Mouse (Mus musculus) limb, embryonic 14.5 days (tissue): Measurements from ENCODE around the gene Tmsb15l. TPM values are rescaled to one million over a fixed set of nuclear protein-coding genes. Genes with fewer than 3 reads are reported as not detected.
"Not testable (repeated sequence)": the region's sequence is repeated elsewhere in the genome, so short reads cannot be mapped to it uniquely, and the experiment has no call there.

Source experiments
- ATAC-seq: fragments of 200-750 bp; cut with Nextera tagmentation; 2 replicates; pipeline ENCODE4 v1.8.0; 2017; ENCODE audit warnings: low read depth, moderate number of reproducible peaks, moderate TSS enrichment; ENCODE audit not compliant: low FRiP score
- DNase-seq: peaks from one replicate; pipeline ENCODE4 v3.0.0-alpha.2; 2015; ENCODE audit warnings: low spot score
- H3K27ac ChIP-seq: fragments of 300-500 bp; sonication (generic); replicated peaks from 2 replicates; pipeline ENCODE4 v1.5.1; 2014; ENCODE audit warnings: low read depth, mild to moderate bottlenecking, low read length, moderate library complexity, mixed read lengths
- H3K27me3 ChIP-seq: fragments of 300-500 bp; sonication (generic); 2 replicates; pipeline ENCODE4 v1.6.1; 2014; ENCODE audit warnings: low read length, mixed read lengths; ENCODE audit not compliant: control insufficient read depth, insufficient read depth
- H3K36me3 ChIP-seq: fragments of 300-500 bp; sonication (generic); 2 replicates; pipeline ENCODE4 v1.6.1; 2014; ENCODE audit warnings: mild to moderate bottlenecking, low read length, moderate library complexity, mixed read lengths; ENCODE audit not compliant: control insufficient read depth, insufficient read depth
- H3K4me1 ChIP-seq: fragments of 300-500 bp; sonication (generic); 2 replicates; pipeline ENCODE4 v1.6.1; 2014; ENCODE audit warnings: antibody characterized with exemption, low read length, mixed read lengths; ENCODE audit not compliant: control insufficient read depth, insufficient read depth
- H3K4me2 ChIP-seq: fragments of 300-500 bp; sonication (generic); replicated peaks from 2 replicates; pipeline ENCODE4 v1.6.1; 2014; ENCODE audit warnings: low read depth, mild to moderate bottlenecking, low read length, moderate library complexity; ENCODE audit not compliant: severe bottlenecking
- H3K4me3 ChIP-seq: fragments of 300-500 bp; sonication (generic); replicated peaks from 2 replicates; pipeline ENCODE4 v1.5.1; 2014; ENCODE audit warnings: low read length
- H3K9ac ChIP-seq: fragments of 300-500 bp; sonication (generic); 2 replicates; pipeline ENCODE4 v1.6.1; 2014; ENCODE audit warnings: mild to moderate bottlenecking, low read depth, low read length, moderate library complexity; ENCODE audit not compliant: severe bottlenecking
- H3K9me3 ChIP-seq: fragments of 300-500 bp; sonication (generic); 2 replicates; pipeline ENCODE4 v1.6.1; 2016; ENCODE audit warnings: low read length; ENCODE audit not compliant: control insufficient read depth
- POLR2A ChIP-seq: fragments of 200-500 bp; IDR thresholded peaks from 2 replicates; pipeline ENCODE4 v1.8.0; 2012; ENCODE audit warnings: inconsistent platforms, mild to moderate bottlenecking, moderate library complexity, borderline replicate concordance; ENCODE audit not compliant: insufficient read depth, insufficient read length; ENCODE audit errors: extremely low read depth
- WGBS: fragments of 180-500 bp; shearing (Covaris S2); extraction: QIAGEN DNeasy Blood & Tissue Kit; methylation state at CpG from one replicate; pipeline ENCODE4 v1.1.7; 2014; 5-methylcytosine and 5-hydroxymethylcytosine counted together
- polyA plus RNA-seq, 2 experiments: library from polyadenylated mRNA; depleted of rRNA in 1 of 2; stranded (reverse) in 1 of 2; unstranded in 1 of 2; fragments of >200 nt; fragmentation: Nextera tagmentation in 1 of 2; extraction: Ambion mirVana in 1 of 2; gene quantifications; 2 replicates each; pipeline versions ENCODE4 v1.2.1 to v1.2.3; 2012 to 2014

Gene Tmsb15l
- polyA plus RNA-seq, 2 experiments = 6.6 to 8.3 TPM

GRCm38 (mm10) chrX:136978616-136979015 lies 1.9 kb upstream of the Tmsb15l start:
- no peak for DNase-seq
- H3K4me1 ChIP-seq = no peaks in the 10 kb centered on the region

DNA sequence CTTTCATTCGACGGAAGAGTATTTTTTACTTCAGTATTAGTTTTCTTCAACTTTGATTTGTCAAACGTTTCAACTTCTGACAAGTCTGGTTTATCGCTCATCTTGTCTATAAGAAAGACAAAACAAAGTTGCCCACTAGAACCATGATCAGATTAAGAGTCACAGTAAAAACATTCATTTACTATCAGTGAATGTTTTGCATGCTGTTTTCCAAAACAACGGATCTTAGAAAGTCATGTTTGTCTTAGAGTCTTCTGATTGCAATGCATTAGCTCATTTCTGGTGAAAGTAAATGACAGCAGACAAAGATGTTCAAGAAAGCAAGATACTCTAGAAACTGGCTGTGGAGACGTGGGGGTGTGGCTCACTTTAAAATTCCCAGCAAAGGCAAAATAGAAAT lies 1.3 kb downstream of the Tmsb15l start, which contains the start of gene Tmsb15b2:
TSS of gene Tmsb15b2 (minus strand) at position 101 of the 400 bp plus-strand sequence.
- H3K9me3 ChIP-seq, H3K4me1 ChIP-seq, ATAC-seq, H3K36me3 ChIP-seq, H3K27me3 ChIP-seq, H3K27ac ChIP-seq, DNase-seq: not testable (repeated sequence)
- Histone ChIP-seq H3K4me2 (peak within 1 kb of the TSS; percentile 47), H3K4me3 (peak within 1 kb of the TSS; percentile 41), H3K9ac (peak within 1 kb of the TSS; percentile 50; the same call in 1 of the 2 replicates)
- WGBS = 84% methylated on average over 6 of the region's 6 CpGs

More at GRCm38 (mm10) chrX:136978616-136979015, 1.9 kb upstream of the Tmsb15l start:
- no peaks in the 10 kb centered on the region for H3K9me3 ChIP-seq
- TF ChIP-seq POLR2A = no peak
- no peak overlapping the region for H3K27ac ChIP-seq
- no peak overlapping the region for H3K9ac ChIP-seq
- no peaks in the 10 kb centered on the region for H3K27me3 ChIP-seq
- no peak for ATAC-seq
- no peak overlapping the region for H3K4me2 ChIP-seq
- H3K4me3 ChIP-seq = no peak overlapping the region
- no peaks in the 10 kb centered on the region for H3K36me3 ChIP-seq

- ATAC-seq = no peak
- no peak overlapping the region for H3K9ac ChIP-seq
- no peaks in the 10 kb centered on the region for H3K4me1 ChIP-seq
- TF ChIP-seq POLR2A = no peak
- 18% methylated on average over 2 of the region's 2 CpGs for WGBS
- no peaks in the 10 kb centered on the region for H3K36me3 ChIP-seq
- no peaks in the 10 kb centered on the region for H3K27me3 ChIP-seq
- no peak overlapping the region for H3K27ac ChIP-seq
- no peak overlapping the region for H3K4me3 ChIP-seq
- no peak overlapping the region for H3K4me2 ChIP-seq
- no peak for DNase-seq
- no peaks in the 10 kb centered on the region for H3K9me3 ChIP-seq
These were observed 17.0 kb downstream of the Tmsb15l start for GRCm38 (mm10) chrX:136959688-136960087.

- H3K27ac ChIP-seq, DNase-seq, H3K9ac ChIP-seq, H3K27me3 ChIP-seq, H3K36me3 ChIP-seq, ATAC-seq, H3K4me1 ChIP-seq, H3K9me3 ChIP-seq: not testable (repeated sequence)
- 67% methylated on average over 5 of the region's 5 CpGs for WGBS
- Histone ChIP-seq H3K4me2 (peak overlapping the region; percentile 35), H3K4me3 (peak overlapping the region; percentile 27; the same call in 1 of the 2 replicates)
These were observed 18.4 kb downstream of the Tmsb15l start for GRCm38 (mm10) chrX:136958300-136958699.

- H3K4me1 ChIP-seq, H3K36me3 ChIP-seq, H3K27me3 ChIP-seq, H3K9ac ChIP-seq, H3K9me3 ChIP-seq, H3K27ac ChIP-seq: not testable (repeated sequence)
- ATAC-seq = peak; percentile 96
- WGBS = 28% methylated on average over 13 of the region's 13 CpGs
- Histone ChIP-seq H3K4me2 (peak overlapping the region; percentile 38), H3K4me3 (peak overlapping the region; percentile 27)
- peak; percentile 52 for DNase-seq
These were observed 18.9 kb downstream of the Tmsb15l start for GRCm38 (mm10) chrX:136957583-136958279.

DNA sequence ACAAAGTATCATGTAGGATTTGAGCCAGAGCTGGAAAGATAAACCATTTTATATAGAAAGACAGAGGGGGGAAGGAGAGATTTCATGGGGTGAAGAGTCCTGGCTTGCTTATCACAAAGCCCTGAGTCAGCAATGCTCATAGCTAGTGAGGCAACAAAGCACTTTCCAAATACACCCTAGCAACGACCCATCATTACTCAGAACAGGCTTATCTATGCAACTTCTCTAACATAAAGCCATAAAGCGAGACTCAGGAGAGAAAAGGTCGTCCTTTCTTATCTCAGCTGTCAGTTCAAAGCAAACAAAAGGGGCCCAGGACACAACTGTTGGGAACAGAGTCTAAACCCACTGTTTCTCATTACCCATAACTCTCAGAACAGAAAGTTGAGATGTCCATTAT lies 38.7 kb downstream of the Tmsb15l start:
- 39% methylated on average over 3 of the region's 3 CpGs for WGBS
- Histone ChIP-seq H3K36me3 (no peaks in the 10 kb centered on the region), H3K4me3 (no peak overlapping the region), H3K27ac (no peak overlapping the region), H3K9me3 (no peaks in the 10 kb centered on the region), H3K4me2 (no peak overlapping the region), H3K4me1 (no peaks in the 10 kb centered on the region), H3K9ac (no peak overlapping the region), H3K27me3 (no peaks in the 10 kb centered on the region)
- no peak for ATAC-seq
- no peak for DNase-seq
- no peak for TF ChIP-seq POLR2A
